Mouse (Mus musculus) midbrain, embryonic 15.5 days (tissue): Measurements from ENCODE around the gene Rbm46. TPM values are rescaled to one million over a fixed set of nuclear protein-coding genes. Genes with fewer than 3 reads are reported as not detected.

Experiments used
- ATAC-seq: fragments of 200-750 bp; cut with Nextera tagmentation; replicated peaks from 2 replicates; pipeline ENCODE4 v1.8.0; 2017; ENCODE audit warnings: moderate TSS enrichment
- H3K27ac ChIP-seq: fragments of 300-500 bp; sonication (generic); 2 replicates; pipeline ENCODE4 v1.5.1; 2015; ENCODE audit warnings: mild to moderate bottlenecking, inconsistent platforms
- H3K27me3 ChIP-seq: fragments of 300-500 bp; sonication (generic); replicated peaks from 2 replicates; pipeline ENCODE4 v1.6.1; 2015; ENCODE audit warnings: inconsistent platforms
- H3K36me3 ChIP-seq: fragments of 300-500 bp; sonication (generic); replicated peaks from 2 replicates; pipeline ENCODE4 v1.6.1; 2015; ENCODE audit warnings: inconsistent platforms
- H3K4me1 ChIP-seq: fragments of 300-500 bp; sonication (generic); 2 replicates; pipeline ENCODE4 v1.6.1; 2015; ENCODE audit warnings: inconsistent platforms
- H3K4me2 ChIP-seq: fragments of 300-500 bp; sonication (generic); 2 replicates; pipeline ENCODE4 v1.6.1; 2015; ENCODE audit warnings: inconsistent platforms, mild to moderate bottlenecking, moderate library complexity
- H3K4me3 ChIP-seq: fragments of 300-500 bp; sonication (generic); 2 replicates; pipeline ENCODE4 v1.5.1; 2015; ENCODE audit warnings: mild to moderate bottlenecking, inconsistent platforms
- H3K9ac ChIP-seq: fragments of 300-500 bp; sonication (generic); 2 replicates; pipeline ENCODE4 v1.6.1; 2015; ENCODE audit warnings: mild to moderate bottlenecking, inconsistent platforms
- H3K9me3 ChIP-seq: fragments of 300-500 bp; sonication (generic); 2 replicates; pipeline ENCODE4 v1.6.1; 2016; ENCODE audit warnings: inconsistent platforms
- WGBS: fragments of 180-500 bp; shearing (Covaris S2); methylation state at CpG from one replicate; pipeline ENCODE4 v1.1.7; 2015; ENCODE audit warnings: mixed read lengths; 5-methylcytosine and 5-hydroxymethylcytosine counted together
- polyA plus RNA-seq: library from polyadenylated mRNA; unstranded; fragments of >200 nt; fragmentation: Nextera tagmentation; extraction: Ambion mirVana; gene quantifications from 2 replicates; pipeline ENCODE4 v1.2.1, GENCODE M21; 2015

Rbm46 gene
- 1.6 and 1.8 TPM in 2 replicates for polyA plus RNA-seq

DNA sequence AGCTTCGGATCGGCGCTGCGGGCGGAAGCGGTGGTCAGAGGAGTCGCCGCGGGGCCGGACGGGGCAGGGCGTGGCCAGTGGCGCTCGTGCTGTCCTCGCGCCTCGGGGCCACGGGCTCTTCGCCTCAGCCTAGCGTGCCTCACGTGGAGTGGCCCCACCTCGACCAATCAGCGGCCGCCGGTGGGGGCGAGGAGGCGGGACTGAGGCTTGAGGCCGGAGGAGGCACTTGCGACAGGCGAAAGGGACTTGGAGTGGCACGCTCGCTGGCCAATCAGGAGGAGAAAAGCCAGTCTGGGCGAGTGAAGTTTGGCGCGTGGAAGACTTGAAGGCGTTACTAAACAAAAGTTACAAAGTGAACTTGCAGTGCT is at the start of gene Rbm46:
Gene Rbm46 (minus strand): TSS at position 112 of the 368 bp plus-strand sequence.
- peaks cover 21% of the 10 kb centered on the region for H3K27me3 ChIP-seq
- H3K4me2 ChIP-seq: peak within 1 kb of the TSS; percentile 83
- no peak within 1 kb of the TSS for H3K9ac ChIP-seq
- H3K9me3 ChIP-seq: no peaks in the 10 kb centered on the region
- no peaks in the 10 kb centered on the region for H3K36me3 ChIP-seq
- ATAC-seq: peak; percentile 99
- H3K4me3 ChIP-seq: peak within 1 kb of the TSS; percentile 47
- H3K4me1 ChIP-seq: peaks cover 14% of the 10 kb centered on the region; the same call in 1 of the 2 replicates
- no peak within 1 kb of the TSS for H3K27ac ChIP-seq
- 28% methylated on average over 36 of the region's 36 CpGs for WGBS

DNA sequence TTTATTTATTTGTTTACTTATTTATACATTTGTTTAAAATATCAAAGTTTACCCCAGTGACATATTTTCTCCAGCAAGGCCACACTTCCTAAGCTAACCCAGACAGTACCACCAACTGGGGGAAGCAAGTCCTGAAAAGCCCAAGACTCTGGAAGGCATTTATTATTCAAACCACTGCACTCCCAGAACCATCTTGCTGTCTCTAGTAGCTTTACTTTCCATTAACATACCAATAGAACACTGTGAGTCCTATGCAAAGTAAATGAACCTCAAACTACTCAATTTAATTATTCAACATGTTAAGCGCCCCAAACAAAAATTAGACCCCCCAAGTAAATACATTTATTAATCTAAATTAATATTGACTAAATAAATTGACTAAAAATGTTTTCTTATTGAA is 39.3 kb upstream of the Rbm46 start:
- 24% methylated on average over 1 of the region's 1 CpGs for WGBS
- no peak overlapping the region for H3K27ac ChIP-seq
- H3K4me1 ChIP-seq: no peaks in the 10 kb centered on the region

DNA sequence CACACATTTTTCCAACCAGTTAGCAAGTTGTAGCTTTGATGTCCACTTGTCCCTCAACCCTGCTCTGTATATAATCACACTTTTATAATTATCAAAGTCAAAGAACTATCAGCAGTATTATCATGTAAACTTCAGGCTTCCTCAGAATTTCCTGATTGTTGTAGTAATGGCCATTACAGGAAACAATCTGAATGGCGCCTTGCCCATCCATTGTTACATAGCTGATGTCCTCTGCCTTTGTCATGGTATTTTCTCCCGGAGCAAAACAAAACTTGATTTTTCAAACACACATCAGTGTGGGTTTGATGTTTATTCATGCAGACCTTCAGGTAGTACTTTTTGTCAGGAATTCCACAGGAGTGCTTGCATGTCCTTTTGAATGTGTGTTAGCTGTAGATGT is 32.4 kb upstream of the Rbm46 start:
- Histone ChIP-seq H3K27ac (no peak overlapping the region), H3K9ac (no peak overlapping the region), H3K4me1 (peaks cover 8% of the 10 kb centered on the region), H3K9me3 (no peaks in the 10 kb centered on the region), H3K4me2 (no peak overlapping the region), H3K36me3 (no peaks in the 10 kb centered on the region), H3K4me3 (no peak overlapping the region), H3K27me3 (peaks cover 7% of the 10 kb centered on the region)
- ATAC-seq: no peak
- 86% methylated on average over 2 of the region's 2 CpGs for WGBS

More for the DNA sequence above, 39.3 kb upstream of the Rbm46 start:
- no peaks in the 10 kb centered on the region for H3K27me3 ChIP-seq
- no peak overlapping the region for H3K4me3 ChIP-seq
- H3K9ac ChIP-seq: no peak overlapping the region
- no peak overlapping the region for H3K4me2 ChIP-seq
- no peak for ATAC-seq
- H3K36me3 ChIP-seq: no peaks in the 10 kb centered on the region
- no peaks in the 10 kb centered on the region for H3K9me3 ChIP-seq

DNA sequence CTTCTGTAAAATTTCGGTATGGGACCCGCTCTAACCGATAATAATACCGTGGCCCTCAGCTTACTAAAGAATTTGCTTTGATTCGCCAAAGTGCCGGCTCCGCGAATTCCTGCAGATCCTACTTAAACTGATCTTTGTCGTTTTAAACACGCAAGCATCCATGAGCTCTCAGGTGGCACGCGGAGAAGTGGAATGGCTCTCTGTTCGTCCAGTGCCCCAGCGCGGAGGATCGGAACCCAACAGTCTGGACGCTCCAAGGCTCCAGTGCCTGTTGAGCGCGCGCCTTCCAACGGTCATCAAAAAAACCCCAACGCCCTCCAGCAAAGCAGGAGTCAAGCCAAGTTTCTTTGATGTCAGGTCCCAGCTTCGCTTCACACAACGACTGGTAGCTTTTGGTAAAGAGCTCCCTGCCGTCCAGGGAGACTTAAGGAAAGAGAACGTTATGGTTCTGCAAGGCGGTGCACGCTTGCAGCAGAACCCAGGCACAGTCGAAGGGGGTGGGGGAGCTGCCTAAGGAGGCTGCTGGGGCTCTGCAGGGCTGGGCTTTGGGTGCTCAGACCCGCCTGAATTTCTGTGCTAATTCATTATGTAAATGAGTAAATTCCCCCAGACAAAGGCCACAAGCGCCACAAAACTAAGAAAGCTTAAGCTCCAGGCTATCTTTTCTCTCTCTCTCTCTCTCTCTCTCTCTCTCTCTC is 28.1 kb upstream of the Rbm46 start:
- H3K4me2 ChIP-seq: peak overlapping the region; percentile 97

DNA sequence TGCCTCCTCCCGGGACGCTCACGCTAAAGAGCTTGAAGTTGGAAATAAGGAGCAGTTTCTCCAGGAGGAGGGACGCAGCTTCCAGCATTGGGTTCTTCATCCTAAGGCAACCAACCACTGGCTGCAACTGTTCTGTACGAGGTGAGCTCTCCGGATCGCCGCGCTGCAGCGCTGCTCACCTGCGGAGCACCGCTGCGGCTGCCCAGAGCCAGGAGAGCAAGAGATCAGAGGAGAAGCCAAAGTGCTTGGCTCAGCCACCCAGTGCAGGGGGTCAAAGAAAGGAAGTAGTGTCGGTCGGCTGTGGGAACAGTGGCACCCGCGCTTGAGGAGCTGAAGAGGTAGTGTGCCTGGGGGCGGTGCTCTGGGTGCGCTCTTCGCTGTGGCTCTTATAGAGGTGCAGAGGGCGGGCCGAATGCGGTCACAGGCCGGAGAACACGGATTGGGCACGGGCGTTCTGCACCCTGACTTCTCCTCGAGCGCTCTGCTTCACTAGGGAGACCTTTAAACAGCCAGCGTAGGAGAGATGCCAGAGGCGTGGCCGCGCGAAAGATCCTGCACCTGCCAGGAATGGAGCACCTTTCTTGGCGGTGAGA is 27.4 kb upstream of the Rbm46 start, which contains the start of gene Lrat:
Gene Lrat (minus strand): TSS at position 361 of the 593 bp plus-strand sequence.
- H3K4me1 ChIP-seq: peaks cover 13% of the 10 kb centered on the region
- ATAC-seq: peak; percentile 84
- no peaks in the 10 kb centered on the region for H3K9me3 ChIP-seq
- no peaks in the 10 kb centered on the region for H3K36me3 ChIP-seq
- H3K27ac ChIP-seq: no peak within 1 kb of the TSS
- peak within 1 kb of the TSS; percentile 44 for H3K9ac ChIP-seq
- whole genome bisulfite sequencing: under 1% methylated on average over 35 of the region's 35 CpGs
- peaks cover 18% of the 10 kb centered on the region for H3K27me3 ChIP-seq
- peak within 1 kb of the TSS; percentile 55 for H3K4me3 ChIP-seq
- H3K4me2 ChIP-seq: peak within 1 kb of the TSS; percentile 97

More for the DNA sequence above, 28.1 kb upstream of the Rbm46 start:
- ATAC-seq: peak; percentile 70
- peak overlapping the region; percentile 44 for H3K9ac ChIP-seq
- no peak overlapping the region for H3K27ac ChIP-seq
- 1% methylated on average over 31 of the region's 31 CpGs for WGBS
- H3K4me1 ChIP-seq: peaks cover 13% of the 10 kb centered on the region
- peak overlapping the region; percentile 55 for H3K4me3 ChIP-seq
- no peaks in the 10 kb centered on the region for H3K36me3 ChIP-seq
- H3K27me3 ChIP-seq: peaks cover 18% of the 10 kb centered on the region
- no peaks in the 10 kb centered on the region for H3K9me3 ChIP-seq

DNA sequence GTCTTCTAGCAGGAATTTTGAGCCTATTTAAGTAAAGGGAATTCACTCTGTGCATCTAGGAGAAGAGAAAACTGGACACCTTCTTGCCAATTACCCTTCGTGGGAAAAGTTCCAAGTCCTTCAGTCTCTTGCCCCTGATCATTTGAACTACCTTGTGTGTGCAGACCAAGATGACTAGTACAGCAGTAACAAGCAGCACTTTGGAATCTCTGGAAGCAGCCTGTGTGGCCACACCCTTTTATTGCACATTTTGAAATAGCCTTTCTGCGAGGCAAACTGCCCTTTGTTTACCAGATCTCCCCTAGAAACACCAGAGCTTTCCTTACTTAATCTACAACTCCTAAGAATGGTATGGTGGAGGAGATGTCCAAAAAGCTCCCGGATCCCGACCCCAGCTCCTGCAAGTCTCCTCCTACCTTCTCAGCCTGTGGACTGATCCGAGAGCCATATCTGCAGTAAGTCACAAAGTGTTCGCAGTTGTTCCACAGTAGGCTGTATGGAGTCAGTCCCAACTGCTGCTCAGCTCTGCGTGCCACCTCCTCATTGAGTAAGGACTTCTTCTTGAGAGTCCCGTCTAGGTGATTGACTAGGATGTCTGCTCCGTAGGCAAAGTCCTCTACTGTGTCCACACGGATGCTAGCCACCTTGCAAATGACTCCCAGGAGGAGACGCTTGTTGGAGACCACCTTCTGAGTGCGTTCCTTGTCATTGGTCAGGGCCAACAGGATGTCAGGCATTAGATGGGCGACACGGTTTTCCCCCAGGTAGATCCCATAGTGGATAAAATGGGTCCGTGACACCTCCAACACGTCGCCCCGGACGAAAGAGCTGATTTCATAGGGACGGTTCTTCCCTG is 26.7 kb upstream of the Rbm46 start:
- Histone ChIP-seq H3K9ac (peak overlapping the region; percentile 44; the same call in 1 of the 2 replicates), H3K4me2 (peak overlapping the region; percentile 97), H3K27ac (no peak overlapping the region), H3K36me3 (no peaks in the 10 kb centered on the region), H3K27me3 (peaks cover 18% of the 10 kb centered on the region), H3K9me3 (no peaks in the 10 kb centered on the region), H3K4me3 (peak overlapping the region; percentile 55), H3K4me1 (peaks cover 13% of the 10 kb centered on the region)
- ATAC-seq: no peak; the same call in 1 of the 2 replicates
- 20% methylated on average over 20 of the region's 20 CpGs for WGBS

DNA sequence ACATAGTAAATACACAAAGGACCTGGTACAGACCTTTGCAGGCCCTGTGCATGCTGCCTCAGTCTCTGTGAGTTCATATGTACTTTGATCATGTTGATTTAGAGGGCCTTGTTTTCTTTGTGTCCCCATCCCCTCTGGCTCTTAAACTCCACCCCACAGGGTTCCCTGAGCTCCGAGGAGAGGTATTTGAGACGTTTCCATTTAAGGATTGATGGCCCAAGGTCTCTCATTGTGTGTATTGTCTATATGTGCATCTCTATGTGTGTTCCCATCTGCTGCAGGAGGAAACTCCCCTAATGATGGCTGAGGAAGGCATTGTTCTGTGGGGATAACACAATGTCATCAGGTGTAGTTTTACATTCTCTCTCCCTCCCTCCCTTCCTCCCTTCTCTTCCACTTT is 12.6 kb upstream of the Rbm46 start:
- H3K27ac ChIP-seq: no peak overlapping the region
- H3K4me1 ChIP-seq: no peaks in the 10 kb centered on the region
- no peak overlapping the region for H3K4me3 ChIP-seq
- ATAC-seq: no peak
- no peaks in the 10 kb centered on the region for H3K27me3 ChIP-seq
- H3K9ac ChIP-seq: no peak overlapping the region
- no peaks in the 10 kb centered on the region for H3K36me3 ChIP-seq
- WGBS: 13% methylated on average over 2 of the region's 2 CpGs
- no peaks in the 10 kb centered on the region for H3K9me3 ChIP-seq
- no peak overlapping the region for H3K4me2 ChIP-seq

DNA sequence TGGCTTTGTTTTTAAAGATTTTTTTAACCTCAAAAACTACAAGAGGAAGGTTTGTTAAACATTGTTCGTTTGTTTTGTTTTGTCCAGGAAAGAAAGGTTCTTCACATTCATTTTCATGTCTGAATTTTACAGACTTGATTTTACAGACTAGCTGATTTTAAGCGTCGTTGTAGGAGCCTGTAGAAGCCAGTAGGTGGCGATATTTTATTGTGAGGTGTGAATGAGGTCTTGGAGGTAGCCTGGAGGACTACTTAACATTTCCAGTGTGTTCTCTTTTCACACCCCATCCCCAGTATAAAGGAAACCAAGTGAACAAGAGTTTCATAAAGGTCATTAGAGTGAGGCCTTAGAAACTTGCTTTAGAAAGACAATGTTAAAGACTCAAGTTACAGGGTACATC is 975 bp upstream of the Rbm46 start:
- H3K27ac ChIP-seq: no peak overlapping the region
- no peak overlapping the region for H3K9ac ChIP-seq
- 3% methylated on average over 4 of the region's 4 CpGs for WGBS
- no peak overlapping the region for H3K4me2 ChIP-seq
- peaks cover 21% of the 10 kb centered on the region for H3K27me3 ChIP-seq
- H3K9me3 ChIP-seq: no peaks in the 10 kb centered on the region
- no peak overlapping the region for H3K4me3 ChIP-seq
- peaks cover 14% of the 10 kb centered on the region; the same call in 1 of the 2 replicates for H3K4me1 ChIP-seq
- no peaks in the 10 kb centered on the region for H3K36me3 ChIP-seq
- ATAC-seq: no peak

DNA sequence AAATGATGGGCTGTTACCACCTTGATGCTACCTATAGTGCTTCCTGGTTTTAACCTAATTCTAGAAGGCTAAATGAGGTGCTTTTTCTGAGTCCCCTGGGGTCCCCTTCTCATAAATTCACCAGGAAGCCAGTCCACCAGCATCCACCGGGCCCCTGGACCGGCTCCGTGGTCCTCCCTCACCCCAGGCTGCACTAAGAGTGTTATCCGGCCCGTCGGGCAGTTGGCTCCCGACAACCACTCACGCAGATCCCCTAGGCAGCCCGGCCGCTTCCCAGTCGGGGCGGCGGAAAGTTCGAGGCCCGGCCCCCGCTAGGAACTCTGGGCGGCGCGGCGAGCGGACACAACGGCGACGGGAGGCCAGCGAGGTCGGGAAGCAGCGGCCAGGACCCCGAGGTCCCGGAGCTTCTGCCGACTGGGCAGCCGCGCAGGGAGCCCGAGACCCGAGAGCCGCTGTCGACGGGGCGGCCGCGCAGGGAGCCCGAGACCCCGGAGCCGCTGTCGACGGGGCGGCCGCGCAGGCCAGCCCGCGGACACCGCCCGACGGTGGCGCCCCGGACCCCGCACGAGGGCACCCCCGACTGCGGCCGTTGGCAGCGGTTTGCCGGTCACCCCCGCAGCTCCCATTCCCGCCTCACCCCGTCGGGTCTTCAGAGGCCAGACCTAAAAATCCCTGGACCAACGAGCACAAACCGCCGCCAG is 462 bp downstream of the Rbm46 start:
- Histone ChIP-seq H3K4me1 (peaks cover 14% of the 10 kb centered on the region; the same call in 1 of the 2 replicates), H3K27ac (no peak overlapping the region), H3K36me3 (no peaks in the 10 kb centered on the region), H3K9me3 (no peaks in the 10 kb centered on the region), H3K27me3 (peaks cover 21% of the 10 kb centered on the region), H3K4me2 (peak overlapping the region; percentile 83), H3K4me3 (peak overlapping the region; percentile 47), H3K9ac (no peak overlapping the region)
- peak; percentile 80 for ATAC-seq
- 23% methylated on average over 69 of the region's 69 CpGs for WGBS

DNA sequence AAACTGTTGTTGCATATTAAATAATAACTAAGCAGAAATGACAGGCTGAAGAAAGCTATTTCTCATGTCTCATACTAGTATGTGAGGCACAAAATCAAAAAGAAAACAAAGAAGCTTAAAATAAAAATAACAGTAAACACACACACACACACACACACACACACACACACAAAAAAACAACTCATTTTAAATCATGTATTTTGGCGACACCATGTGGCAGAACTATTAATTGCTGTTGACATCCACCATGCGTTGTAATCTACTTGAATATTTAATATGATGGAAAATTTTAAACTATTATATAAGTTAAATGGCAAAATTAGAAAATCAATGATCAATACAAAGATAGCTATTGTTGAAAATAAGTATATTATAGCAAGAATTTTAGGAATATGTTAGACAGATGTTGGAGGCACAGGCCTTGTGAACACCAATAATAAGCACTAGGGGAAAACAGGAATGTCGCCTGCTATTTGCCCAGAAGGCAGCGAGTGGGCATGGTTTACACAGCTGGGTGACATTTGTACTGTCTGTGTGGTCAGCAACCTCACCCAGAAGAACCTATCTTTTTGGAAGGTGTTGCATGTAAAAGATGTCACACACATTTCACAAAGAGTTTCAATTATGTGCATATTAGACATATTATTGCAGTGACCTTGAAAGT is 18.7 kb downstream of the Rbm46 start:
- Histone ChIP-seq H3K4me2 (no peak overlapping the region), H3K36me3 (no peaks in the 10 kb centered on the region), H3K4me3 (no peak overlapping the region), H3K9ac (no peak overlapping the region), H3K27ac (no peak overlapping the region), H3K4me1 (no peaks in the 10 kb centered on the region), H3K27me3 (no peaks in the 10 kb centered on the region; the same call in 1 of the 2 replicates), H3K9me3 (no peaks in the 10 kb centered on the region)
- ATAC-seq: peak; percentile 71
- 23% methylated on average over 4 of the region's 4 CpGs for WGBS

DNA sequence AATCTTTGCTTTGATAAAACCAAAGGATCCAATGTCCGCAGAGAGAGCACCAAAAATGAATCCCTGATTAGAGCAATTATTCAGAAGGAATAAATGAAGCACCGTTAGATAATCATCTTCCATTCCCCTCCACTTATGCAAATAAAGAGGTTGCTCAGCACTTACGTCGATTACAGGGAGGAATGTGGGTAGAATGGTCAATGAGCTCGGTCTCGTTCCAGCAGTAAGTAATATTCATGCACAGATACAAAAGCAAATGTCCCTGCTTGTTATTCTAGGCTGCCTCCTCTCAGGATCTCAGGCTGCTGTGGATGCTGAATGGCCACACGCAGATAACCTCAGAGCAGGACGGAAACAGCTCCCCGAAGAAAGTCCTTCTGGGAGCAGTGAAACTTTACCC is 51.1 kb downstream of the Rbm46 start:
- H3K36me3 ChIP-seq: no peaks in the 10 kb centered on the region
- no peak for ATAC-seq
- no peaks in the 10 kb centered on the region for H3K27me3 ChIP-seq
- no peak overlapping the region for H3K4me2 ChIP-seq
- H3K9ac ChIP-seq: no peak overlapping the region
- 64% methylated on average over 9 of the region's 9 CpGs for WGBS
- H3K4me3 ChIP-seq: no peak overlapping the region
- no peaks in the 10 kb centered on the region for H3K4me1 ChIP-seq
- no peaks in the 10 kb centered on the region for H3K9me3 ChIP-seq
- H3K27ac ChIP-seq: no peak overlapping the region
